Mouse (Mus musculus) cerebellum, adult 9-10 months (tissue): Measurements from ENCODE around the gene Lrrc61.

Experiments
- DNase-seq: peaks from one replicate; pipeline ENCODE4 v3.0.0; 2022

Lrrc61 gene

GRCm38 (mm10) chr6:48548314-48548713 lies 6.3 kb upstream of the Lrrc61 start:
- DNase-seq = no peak

GRCm38 (mm10) chr6:48552918-48553317 lies 1.7 kb upstream of the Lrrc61 start:
- DNase-seq = peak; percentile 45

GRCm38 (mm10) chr6:48553819-48554218 lies 777 bp upstream of the Lrrc61 start:
- peak; percentile 66 for DNase-seq

GRCm38 (mm10) chr6:48555104-48555890 lies 701 bp downstream of the Lrrc61 start:
- DNase-seq = peak; percentile 89

GRCm38 (mm10) chr6:48555956-48556355 lies 1.4 kb downstream of the Lrrc61 start:
- DNase-seq = peak; percentile 61

- no peak for DNase-seq
Observed at GRCm38 (mm10) chr6:48565693-48566310, 11.2 kb downstream of the Lrrc61 start.

- DNase-seq = peak; percentile 66
Observed at GRCm38 (mm10) chr6:48566312-48566711, 11.7 kb downstream of the Lrrc61 start.

GRCm38 (mm10) chr6:48568036-48568984 lies 13.7 kb downstream of the Lrrc61 start:
- DNase-seq = peak; percentile 71

- peak; percentile 45 for DNase-seq
Observed at GRCm38 (mm10) chr6:48569065-48569807, 14.6 kb downstream of the Lrrc61 start.

GRCm38 (mm10) chr6:48572014-48572413 lies 17.4 kb downstream of the Lrrc61 start:
- no peak for DNase-seq

GRCm38 (mm10) chr6:48572572-48573061 lies 18.0 kb downstream of the Lrrc61 start, which contains the start of gene Rarres2:
Rarres2 (minus strand) TSS chr6:48572789.
- no peak for DNase-seq

GRCm38 (mm10) chr6:48573280-48573679 lies 18.7 kb downstream of the Lrrc61 start:
- DNase-seq = no peak

GRCm38 (mm10) chr6:48573981-48574380 lies 19.4 kb downstream of the Lrrc61 start:
- DNase-seq = no peak

GRCm38 (mm10) chr6:48578736-48579135 lies 24.1 kb downstream of the Lrrc61 start:
- no peak for DNase-seq

GRCm38 (mm10) chr6:48579215-48579648 lies 24.6 kb downstream of the Lrrc61 start:
- no peak for DNase-seq

GRCm38 (mm10) chr6:48581257-48581656 lies 26.7 kb downstream of the Lrrc61 start:
- DNase-seq = no peak

- DNase-seq = peak; percentile 74
Observed at GRCm38 (mm10) chr6:48582037-48582436, 27.4 kb downstream of the Lrrc61 start.

GRCm38 (mm10) chr6:48589194-48589750 lies 34.7 kb downstream of the Lrrc61 start, which contains the start of gene Gm45021:
Gm45021 (plus strand) TSS chr6:48589610.
- no peak for DNase-seq

- no peak for DNase-seq
Observed at GRCm38 (mm10) chr6:48591221-48591845, 36.7 kb downstream of the Lrrc61 start.

- DNase-seq = no peak
Observed at GRCm38 (mm10) chr6:48591871-48592270, 37.3 kb downstream of the Lrrc61 start.
